In the genomic region with DNA sequence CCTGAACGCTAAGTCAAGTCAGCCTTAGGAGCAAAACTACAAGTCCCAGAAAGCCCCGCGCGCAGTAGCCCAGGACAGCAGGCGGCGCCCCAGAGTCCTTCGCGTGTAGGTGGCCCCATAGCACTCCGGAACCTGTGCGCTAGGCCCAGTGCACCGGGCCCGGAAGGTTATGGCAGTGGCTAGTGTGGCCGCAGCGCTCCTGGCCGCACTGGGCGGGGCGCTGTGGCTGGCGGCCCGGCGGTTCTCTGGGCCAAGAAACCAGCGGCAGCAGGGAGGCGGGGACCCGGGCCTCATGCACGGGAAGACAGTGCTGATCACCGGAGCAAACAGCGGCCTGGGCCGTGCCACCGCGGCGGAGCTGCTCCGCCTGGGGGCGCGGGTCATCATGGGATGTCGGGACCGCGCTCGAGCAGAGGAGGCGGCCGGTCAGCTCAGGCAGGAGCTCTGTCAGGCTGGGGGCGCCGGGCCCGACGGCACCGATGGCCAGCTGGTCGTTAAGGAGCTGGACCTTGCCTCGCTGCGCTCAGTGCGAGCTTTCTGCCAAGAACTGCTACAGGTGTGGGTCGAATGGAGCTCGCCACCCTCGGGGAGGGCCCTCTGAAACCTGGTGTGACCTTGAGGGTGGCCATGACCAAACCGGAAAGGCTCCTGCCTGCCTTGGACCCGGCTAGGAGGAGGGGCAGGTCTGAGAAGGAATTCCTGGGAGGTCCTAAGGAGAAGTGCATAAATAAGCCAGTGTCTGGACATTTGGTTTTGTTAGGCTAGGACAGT, we compare ENCODE assay signal across 8 mouse cellular contexts. TPM values are rescaled to one million over a fixed set of nuclear protein-coding genes. Genes with fewer than 3 reads are reported as not detected.
DNase-seq lines count a peak whose midpoint lies in the region; ATAC-seq and TF ChIP-seq lines count a peak whose summit lies in the region.

A gene (plus strand): TSS at position 102 of the 771 bp plus-strand sequence.

- no peaks in the 10 kb centered on the region for H3K79me2 ChIP-seq in CH12.LX (replicated peaks; ENCODE audit: control insufficient read depth, extremely low read depth, insufficient read depth, poor library complexity, severe bottlenecking)

- peak within 1 kb of the TSS; percentile 93 for H3K27ac ChIP-seq in CH12.LX (ENCODE audit: insufficient read depth, low read depth)
- peak within 1 kb of the TSS; percentile 84 for H3K27ac ChIP-seq in forebrain, embryonic 12.5 days
- H3K27ac ChIP-seq in heart, postnatal 0 days (ENCODE audit: low read depth), result peak within 1 kb of the TSS; percentile 98
- H3K27ac ChIP-seq in liver, embryonic 16.5 days (ENCODE audit: low read length), result peak within 1 kb of the TSS; percentile 91
- peak within 1 kb of the TSS; percentile 95 for H3K27ac ChIP-seq in neural tube, embryonic 13.5 days (replicated peaks)
- peak within 1 kb of the TSS; percentile 97 for H3K27ac ChIP-seq in testis, adult 2 months (ENCODE audit: control insufficient read depth, insufficient read depth, low read depth, low read length)

- in situ Hi-C loops in CH12.LX (cut with MboI; ENCODE audit: low pct_ligation_motif_present, low pct_unique_long_range_greater_than_20kb, low sequenced_read_pairs), result no loop called here

- H3K4me2 ChIP-seq in CH12.LX (ENCODE audit: insufficient read depth, low read depth, poor library complexity, severe bottlenecking), result peak within 1 kb of the TSS; percentile 68; the same call in 1 of the 2 replicates
- peak within 1 kb of the TSS; percentile 67 for H3K4me2 ChIP-seq in forebrain, embryonic 12.5 days
- H3K4me2 ChIP-seq in heart, postnatal 0 days (ENCODE audit: low read depth, low read length), result peak within 1 kb of the TSS; percentile 62
- H3K4me2 ChIP-seq in liver, embryonic 16.5 days (ENCODE audit: low read depth, low read length), result peak within 1 kb of the TSS; percentile 73
- peak within 1 kb of the TSS; percentile 78 for H3K4me2 ChIP-seq in neural tube, embryonic 13.5 days

- peaks cover 0 to 9% of the 10 kb centered on the region in 2 experiments; a peak in 1 of 4 replicates for H3K4me1 ChIP-seq in CH12.LX (ENCODE audit: control insufficient read depth in 1 of 2, insufficient read depth in 2 of 2)
- peaks cover 9% of the 10 kb centered on the region for H3K4me1 ChIP-seq in forebrain, embryonic 12.5 days
- peaks cover 12% of the 10 kb centered on the region for H3K4me1 ChIP-seq in heart, postnatal 0 days (ENCODE audit: control insufficient read depth, insufficient read depth)
- H3K4me1 ChIP-seq in liver, embryonic 16.5 days (ENCODE audit: control insufficient read depth, low read depth, low read length), result peaks cover 3% of the 10 kb centered on the region
- peaks cover 13% of the 10 kb centered on the region for H3K4me1 ChIP-seq in neural tube, embryonic 13.5 days (replicated peaks)
- H3K4me1 ChIP-seq in testis, adult 2 months (ENCODE audit: control insufficient read depth, insufficient read depth, low read length), result no peaks in the 10 kb centered on the region

- WGBS in forebrain, embryonic 12.5 days, result under 1% methylated on average over 53 of the region's 53 CpGs
- under 1% methylated on average over 53 of the region's 53 CpGs for WGBS in heart, postnatal 0 days
- under 1% methylated on average over 43 of the region's 53 CpGs for WGBS in liver, embryonic 16.5 days (ENCODE audit: insufficient replicate concordance)
- under 1% methylated on average over 53 of the region's 53 CpGs for WGBS in neural tube, embryonic 13.5 days

- TF ChIP-seq RAD21 in CH12.LX (IDR thresholded peaks at IDR 0.05; ENCODE audit: low read depth, low read length), result no peak

- peak; percentile 98 for ATAC-seq in forebrain, embryonic 12.5 days (ENCODE audit: low FRiP score)
- ATAC-seq in heart, postnatal 0 days (ENCODE audit: insufficient read depth, low read depth), result peak; percentile 96
- ATAC-seq in liver, embryonic 16.5 days (ENCODE audit: low read depth), result peak; percentile 98
- peak; percentile 100 for ATAC-seq in neural tube, embryonic 13.5 days (ENCODE audit: low read depth)

- H3K9ac ChIP-seq in CH12.LX (ENCODE audit: insufficient read depth, low read depth), result peak within 1 kb of the TSS; percentile 91
- H3K9ac ChIP-seq in forebrain, embryonic 12.5 days, result peak within 1 kb of the TSS; percentile 84
- H3K9ac ChIP-seq in heart, postnatal 0 days (replicated peaks; ENCODE audit: low read depth, low read length), result peak within 1 kb of the TSS; percentile 93
- peak within 1 kb of the TSS; percentile 89 for H3K9ac ChIP-seq in liver, embryonic 16.5 days (ENCODE audit: low read depth, low read length)
- H3K9ac ChIP-seq in neural tube, embryonic 13.5 days, result peak within 1 kb of the TSS; percentile 96

- no peaks in the 10 kb centered on the region for H3K9me3 ChIP-seq in CH12.LX (replicated peaks; ENCODE audit: low read length)
- no peaks in the 10 kb centered on the region for H3K9me3 ChIP-seq in forebrain, embryonic 12.5 days
- H3K9me3 ChIP-seq in heart, postnatal 0 days (replicated peaks; ENCODE audit: control insufficient read depth, low read length), result no peaks in the 10 kb centered on the region
- no peaks in the 10 kb centered on the region for H3K9me3 ChIP-seq in liver, embryonic 16.5 days (replicated peaks; ENCODE audit: control insufficient read depth, low read length)
- no peaks in the 10 kb centered on the region for H3K9me3 ChIP-seq in neural tube, embryonic 13.5 days

- peak; percentile 92 for DNase-seq in CH12.LX (ENCODE audit: extremely low read depth)
- peak; percentile 83 for DNase-seq in c-Kit-positive CD71-positive TER-119-positive erythroid progenitor cells, embryonic 14.5 days (ENCODE audit: low spot score)
- DNase-seq in heart, postnatal 0 days (ENCODE audit: low spot score), result peak; percentile 96
- peak; percentile 98 for DNase-seq in kidney, postnatal 4 days

- dilution Hi-C loops in CH12.LX (cut with MboI; ENCODE audit: extremely low pct_ligation_motif_present, extremely low pct_unique_long_range_greater_than_20kb, low sequenced_read_pairs), result no loop called here

- H3K27me3 ChIP-seq in CH12.LX (replicated peaks), result no peaks in the 10 kb centered on the region
- no peaks in the 10 kb centered on the region for H3K27me3 ChIP-seq in forebrain, embryonic 12.5 days
- H3K27me3 ChIP-seq in heart, postnatal 0 days (ENCODE audit: control insufficient read depth, insufficient read depth, low read length), result no peaks in the 10 kb centered on the region
- H3K27me3 ChIP-seq in liver, embryonic 16.5 days (ENCODE audit: control insufficient read depth, insufficient read depth, low read depth, low read length), result no peaks in the 10 kb centered on the region
- no peaks in the 10 kb centered on the region for H3K27me3 ChIP-seq in neural tube, embryonic 13.5 days
- no peaks in the 10 kb centered on the region for H3K27me3 ChIP-seq in testis, adult 2 months (ENCODE audit: control insufficient read depth, insufficient read depth, low read length)

- TF ChIP-seq POLR2A in CH12.LX (IDR thresholded peaks at IDR 0.05; ENCODE audit: low read depth, low read length), result peak; percentile 69
- peak; percentile 93 for TF ChIP-seq POLR2A in testis, adult 2 months (IDR thresholded peaks at IDR 0.05; ENCODE audit: control insufficient read depth, low read depth, low read length)

- peaks cover 0 to 12% of the 10 kb centered on the region in 2 experiments for H3K36me3 ChIP-seq in CH12.LX (replicated peaks in 1 of 2; ENCODE audit: control insufficient read depth in 1 of 2, insufficient read depth in 1 of 2, low read length in 1 of 2)
- no peaks in the 10 kb centered on the region; the same call in 1 of the 2 replicates for H3K36me3 ChIP-seq in forebrain, embryonic 12.5 days (replicated peaks)
- peaks cover 10% of the 10 kb centered on the region for H3K36me3 ChIP-seq in heart, postnatal 0 days (replicated peaks; ENCODE audit: control insufficient read depth, insufficient read depth, low read length)
- H3K36me3 ChIP-seq in liver, embryonic 16.5 days (ENCODE audit: control insufficient read depth, insufficient read depth), result no peaks in the 10 kb centered on the region
- H3K36me3 ChIP-seq in neural tube, embryonic 13.5 days, result peaks cover 8% of the 10 kb centered on the region; the same call in 1 of the 2 replicates
- H3K36me3 ChIP-seq in testis, adult 2 months (ENCODE audit: control insufficient read depth, insufficient read depth, low read length), result no peaks in the 10 kb centered on the region

- no peak for TF ChIP-seq EP300 in CH12.LX (IDR thresholded peaks at IDR 0.05; ENCODE audit: low read length)
- TF ChIP-seq EP300 in heart, postnatal 0 days (IDR thresholded peaks at IDR 0.05; ENCODE audit: low read depth), result peak; percentile 78; the same call in 1 of the 2 replicates

- peak in 1 of 2 experiments; percentile 64; a peak in 2 of 4 replicates for TF ChIP-seq CTCF in CH12.LX (conservative IDR thresholded peaks at IDR 0.05 in 1 of 2, IDR thresholded peaks at IDR 0.05 in 1 of 2; ENCODE audit: low read depth in 2 of 2, low read length in 2 of 2)
- TF ChIP-seq CTCF in heart, postnatal 0 days (IDR thresholded peaks at IDR 0.05; ENCODE audit: low read depth), result peak; percentile 70
- 0 out of 2 replicates have a peak, but pooled peaks have one; percentile 15 for TF ChIP-seq CTCF in testis, adult 2 months (IDR thresholded peaks at IDR 0.05; ENCODE audit: control insufficient read depth, insufficient read depth, insufficient replicate concordance, low read depth, low read length)

- peak within 1 kb of the TSS; percentile 79 to 97 (median 88) for H3K4me3 ChIP-seq in CH12.LX (replicated peaks in 1 of 3; ENCODE audit: low read depth in 2 of 3, low read length in 2 of 3, poor library complexity in 1 of 3)
- peak within 1 kb of the TSS; percentile 80 for H3K4me3 ChIP-seq in forebrain, embryonic 12.5 days (replicated peaks)
- peak within 1 kb of the TSS; percentile 76 for H3K4me3 ChIP-seq in heart, postnatal 0 days (ENCODE audit: low read depth, low read length)
- H3K4me3 ChIP-seq in liver, embryonic 16.5 days (ENCODE audit: low read depth, low read length), result peak within 1 kb of the TSS; percentile 80
- peak within 1 kb of the TSS; percentile 87 for H3K4me3 ChIP-seq in neural tube, embryonic 13.5 days
- peak within 1 kb of the TSS; percentile 95 for H3K4me3 ChIP-seq in testis, adult 2 months (ENCODE audit: control insufficient read depth, low read depth, low read length)

TF ChIP-seq in CH12.LX, 34 proteins besides CTCF, POLR2A, EP300 and RAD21 (continues in another document):
- no peak for TF ChIP-seq CHD1 (IDR thresholded peaks at IDR 0.05; ENCODE audit: low read depth, low read length)
- TF ChIP-seq NELFE (IDR thresholded peaks at IDR 0.05; ENCODE audit: low read depth, low read length), result peak; percentile 90

RNA-seq across cellular contexts. Expression of the gene that starts here (rescaled TPM):
- 8.9 and 10.9 TPM in 2 replicates for total RNA-seq in CH12.LX (2012; rRNA removed)
- 16.4 and 17.4 TPM in 2 replicates for total RNA-seq in CH12.LX (2014; rRNA removed)
- 8.9 and 9.6 TPM in 2 replicates for polyA plus RNA-seq in CH12.LX (2012; ENCODE audit: insufficient read length, low read depth)
- 25.6 and 26.1 TPM in 2 replicates for polyA plus RNA-seq in forebrain, embryonic 12.5 days (2016; fragmentation: Nextera tagmentation; extraction: Ambion mirVana)
- 56.9 and 68.1 TPM in 2 replicates for total RNA-seq in heart, postnatal 0 days (2014; rRNA removed; ENCODE audit: low replicate concordance)
- polyA plus RNA-seq in heart, postnatal 0 days (2015; fragmentation: Nextera tagmentation; extraction: Ambion mirVana), result 90.7 and 97.2 TPM in 2 replicates
- polyA plus RNA-seq in liver, embryonic 16.5 days (2015; fragmentation: Nextera tagmentation; extraction: Ambion mirVana), result 13.9 and 14.6 TPM in 2 replicates
- 42.6 TPM in 2 replicates for polyA plus RNA-seq in neural tube, embryonic 13.5 days (2015; fragmentation: Nextera tagmentation; extraction: Ambion mirVana)
- polyA plus RNA-seq in testis, adult 2 months (2012; rRNA removed), result 10.2 and 12.0 TPM in 2 replicates

Comparison
In these comparisons a context has a peak if more than half of its experiments do, and no peak if none do; other contexts are left out.
1. Peak in every context shown above with its lines: DNase-seq, ATAC-seq, H3K4me3 ChIP-seq and H3K27ac ChIP-seq.